Mouse (Mus musculus) testis, adult 2 months (tissue): Measurements from ENCODE around the gene Lmntd1. TPM values are rescaled to one million over a fixed set of nuclear protein-coding genes. Genes with fewer than 3 reads are reported as not detected.

Source experiments
- H3K27ac ChIP-seq: fragments of 200-500 bp; 2 replicates; pipeline ENCODE4 v1.5.1; 2012; ENCODE audit warnings: low read depth, low read length; ENCODE audit not compliant: control insufficient read depth, insufficient read depth
- H3K27me3 ChIP-seq: fragments of 200-500 bp; 2 replicates; pipeline ENCODE4 v1.6.1; 2012; ENCODE audit warnings: mild to moderate bottlenecking, low read length, moderate library complexity; ENCODE audit not compliant: control insufficient read depth, insufficient read depth
- H3K36me3 ChIP-seq: fragments of 200-500 bp; 2 replicates; pipeline ENCODE4 v1.6.1; 2012; ENCODE audit warnings: mild to moderate bottlenecking, low read length; ENCODE audit not compliant: control insufficient read depth, insufficient read depth
- H3K4me1 ChIP-seq: fragments of 200-500 bp; 2 replicates; pipeline ENCODE4 v1.6.1; 2012; ENCODE audit warnings: low read length; ENCODE audit not compliant: control insufficient read depth, insufficient read depth
- H3K4me3 ChIP-seq: fragments of 200-500 bp; 2 replicates; pipeline ENCODE4 v1.5.1; 2012; ENCODE audit warnings: low read depth, mild to moderate bottlenecking, low read length, moderate library complexity, mixed read lengths; ENCODE audit not compliant: control insufficient read depth
- CTCF ChIP-seq: fragments of 200-500 bp; IDR thresholded peaks from 2 replicates; pipeline ENCODE4 v1.5.1; 2012; ENCODE audit warnings: low read depth, mild to moderate bottlenecking, inconsistent platforms, low read length, moderate library complexity; ENCODE audit not compliant: control insufficient read depth, insufficient read depth, insufficient replicate concordance
- POLR2A ChIP-seq: fragments of 200-500 bp; IDR thresholded peaks from 2 replicates; pipeline ENCODE4 v1.6.1; 2012; ENCODE audit warnings: low read depth, mild to moderate bottlenecking, inconsistent platforms, low read length, moderate library complexity; ENCODE audit not compliant: control insufficient read depth
- polyA plus RNA-seq: library from polyadenylated mRNA; depleted of rRNA; stranded (reverse); fragments of >200 nt; gene quantifications from 2 replicates; pipeline ENCODE4 v1.2.3, GENCODE M21; 2012

The Lmntd1 gene
- polyA plus RNA-seq, 1 experiment, result 37.9 TPM

DNA sequence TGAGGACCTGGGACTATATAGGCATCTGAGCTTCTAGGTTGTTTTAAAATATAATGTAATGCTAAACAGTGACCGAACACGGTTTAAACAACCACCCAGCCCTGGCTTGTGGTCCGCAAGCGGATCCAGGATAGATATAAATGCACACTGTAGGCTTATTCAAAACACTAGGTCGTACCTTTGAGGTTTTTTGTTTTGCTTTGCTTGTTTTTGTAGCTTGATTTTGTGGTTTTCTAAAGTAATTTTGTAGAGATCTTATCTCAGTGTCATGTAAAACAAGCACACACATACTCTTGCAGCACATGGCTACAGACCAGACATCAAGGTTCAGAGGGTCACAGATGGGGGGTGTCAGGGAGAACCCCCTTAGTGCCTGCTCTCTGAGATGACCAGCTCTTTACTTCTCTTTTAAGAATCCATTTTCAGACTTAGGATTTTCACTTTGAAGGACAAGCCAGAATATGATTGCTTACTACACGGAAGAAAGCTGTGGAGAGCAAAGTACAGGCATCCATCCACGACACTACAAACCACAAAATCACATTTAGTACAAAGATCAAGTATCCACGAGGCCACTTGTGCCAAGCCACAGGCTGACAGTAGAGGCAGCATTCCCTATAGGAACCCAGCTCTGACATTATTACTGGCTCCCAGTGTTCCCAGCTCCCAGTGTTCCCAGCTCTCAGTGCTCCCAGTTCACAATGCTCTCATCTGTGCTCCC lies 196.2 kb downstream of the Lmntd1 start:
- no peaks in the 10 kb centered on the region for H3K27me3 ChIP-seq
- TF ChIP-seq CTCF (no peak), POLR2A (no peak)
- no peak overlapping the region for H3K4me3 ChIP-seq
- no peaks in the 10 kb centered on the region for H3K4me1 ChIP-seq
- H3K27ac ChIP-seq, result no peak overlapping the region
- H3K36me3 ChIP-seq, result no peaks in the 10 kb centered on the region

DNA sequence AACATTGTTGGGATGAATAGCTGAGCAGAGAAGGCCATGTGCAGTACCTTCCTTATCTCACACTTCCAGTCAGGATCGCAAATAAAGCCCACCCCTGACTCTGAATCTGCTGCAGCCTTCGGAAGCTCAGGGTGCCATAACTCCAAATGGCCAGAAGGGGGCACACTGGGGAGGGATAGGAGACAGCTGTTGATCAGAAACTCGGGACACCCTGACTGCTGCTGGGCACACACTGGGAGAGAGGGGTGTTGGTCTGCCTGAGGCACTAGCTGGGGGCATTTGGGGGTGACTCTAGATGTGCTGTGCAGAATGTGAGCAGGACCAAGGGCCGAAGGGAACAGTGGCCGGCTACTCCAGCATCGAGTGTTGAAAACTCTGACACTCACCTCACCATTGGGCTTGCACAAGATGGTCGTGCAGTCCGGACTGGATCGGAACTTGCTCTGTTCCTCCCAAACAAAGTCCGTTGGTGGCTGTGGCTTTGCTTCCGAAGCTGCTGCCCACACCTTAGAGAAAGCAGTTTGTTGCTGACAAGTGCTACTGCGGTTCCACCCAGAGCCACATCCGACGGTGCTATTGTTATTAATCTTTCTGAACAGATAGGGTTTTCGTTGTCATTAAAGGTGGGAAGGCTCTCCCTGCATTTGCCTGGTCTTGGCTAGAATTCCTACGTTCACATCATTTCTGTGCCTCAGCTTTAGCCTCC lies 197.0 kb downstream of the Lmntd1 start:
- no peak overlapping the region for H3K4me3 ChIP-seq
- no peak overlapping the region for H3K27ac ChIP-seq

DNA sequence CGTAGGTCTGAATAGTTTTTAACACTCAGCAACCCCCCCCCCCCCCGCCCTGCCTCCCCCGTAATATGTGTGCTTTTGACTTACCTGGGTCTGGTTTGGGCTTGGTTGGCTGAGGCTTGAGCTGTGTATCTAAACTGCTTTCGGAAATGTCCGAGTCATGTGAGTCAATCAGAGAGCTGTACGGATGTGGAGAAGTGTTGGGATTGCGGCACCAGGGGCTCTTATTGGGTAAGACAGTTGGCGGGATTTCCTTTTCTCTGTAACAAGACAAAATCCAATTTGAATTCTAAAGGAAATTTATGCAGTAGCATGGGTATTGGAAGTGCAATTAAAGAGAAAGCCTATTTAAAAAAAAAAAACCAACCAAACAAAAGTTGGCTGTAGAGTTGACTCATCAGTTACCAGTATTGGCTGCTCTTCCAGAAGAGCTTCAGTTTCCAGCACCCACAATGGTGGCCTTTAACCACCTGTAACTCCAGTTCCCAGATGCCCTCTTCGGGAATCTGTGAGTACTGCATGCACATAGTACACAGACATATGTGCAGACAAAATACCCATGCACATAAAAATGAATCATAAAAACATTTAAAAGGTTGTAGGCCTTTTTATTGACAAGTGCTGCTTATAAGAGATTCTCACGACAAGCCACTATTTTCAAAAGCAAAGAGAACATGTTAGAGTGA lies 209.6 kb downstream of the Lmntd1 start:
- Histone ChIP-seq H3K27ac (no peak overlapping the region), H3K27me3 (no peaks in the 10 kb centered on the region), H3K4me1 (no peaks in the 10 kb centered on the region), H3K36me3 (no peaks in the 10 kb centered on the region), H3K4me3 (no peak overlapping the region)
- no peak for TF ChIP-seq POLR2A
- no peak for TF ChIP-seq CTCF

More for the DNA sequence above, 197.0 kb downstream of the Lmntd1 start:
- H3K27me3 ChIP-seq, result no peaks in the 10 kb centered on the region
- H3K36me3 ChIP-seq, result no peaks in the 10 kb centered on the region
- no peaks in the 10 kb centered on the region for H3K4me1 ChIP-seq
- TF ChIP-seq POLR2A (no peak), CTCF (peak; percentile 83)

DNA sequence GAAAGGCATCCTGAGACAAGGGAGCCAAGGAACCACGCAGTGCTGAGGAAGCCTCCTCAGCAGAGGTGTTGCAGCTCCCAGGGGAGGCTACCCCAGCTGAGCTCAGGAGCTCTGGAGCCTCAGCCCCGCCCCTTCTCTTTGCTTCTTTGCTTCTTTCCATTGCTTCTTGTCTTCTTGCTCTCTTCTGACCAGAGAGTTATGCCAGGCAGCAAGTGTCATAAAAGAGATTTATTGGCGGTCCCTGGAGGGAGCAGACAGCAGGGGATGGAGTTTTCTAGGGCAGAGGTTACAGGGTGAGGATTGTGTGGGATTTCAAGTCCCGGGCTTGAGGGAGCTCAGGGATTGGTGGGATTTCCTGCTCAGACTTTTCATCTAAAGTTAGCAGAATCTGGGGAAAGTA lies 213.0 kb downstream of the Lmntd1 start:
- no peaks in the 10 kb centered on the region for H3K27me3 ChIP-seq
- no peak overlapping the region; the same call in 1 of the 2 replicates for H3K27ac ChIP-seq
- peaks cover 2% of the 10 kb centered on the region; the same call in 1 of the 2 replicates for H3K4me1 ChIP-seq
- H3K36me3 ChIP-seq, result no peaks in the 10 kb centered on the region
- TF ChIP-seq CTCF (no peak), POLR2A (no peak)
- H3K4me3 ChIP-seq, result 0 out of 2 replicates have a peak overlapping the region, but pooled peaks have one; percentile 4

DNA sequence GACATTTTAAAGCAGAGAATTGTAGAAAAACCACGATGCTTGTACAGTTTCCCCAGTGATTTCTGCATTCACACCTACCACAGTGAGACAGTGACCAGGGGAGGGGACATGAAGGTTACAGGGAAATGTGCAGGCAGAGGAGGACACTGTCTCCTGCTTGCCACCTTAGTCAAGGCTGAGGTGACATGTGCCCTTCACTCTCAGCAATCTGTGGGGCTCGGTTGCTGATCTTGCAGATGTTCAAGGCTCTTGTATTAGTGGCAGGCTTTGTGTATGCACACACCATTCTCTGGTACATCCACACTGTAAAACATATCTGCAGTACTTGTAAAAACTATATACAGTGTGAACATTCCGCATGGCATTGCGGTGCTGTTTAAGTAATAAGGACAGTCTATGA lies 216.2 kb downstream of the Lmntd1 start:
- Histone ChIP-seq H3K27me3 (no peaks in the 10 kb centered on the region), H3K4me3 (no peak overlapping the region)

DNA sequence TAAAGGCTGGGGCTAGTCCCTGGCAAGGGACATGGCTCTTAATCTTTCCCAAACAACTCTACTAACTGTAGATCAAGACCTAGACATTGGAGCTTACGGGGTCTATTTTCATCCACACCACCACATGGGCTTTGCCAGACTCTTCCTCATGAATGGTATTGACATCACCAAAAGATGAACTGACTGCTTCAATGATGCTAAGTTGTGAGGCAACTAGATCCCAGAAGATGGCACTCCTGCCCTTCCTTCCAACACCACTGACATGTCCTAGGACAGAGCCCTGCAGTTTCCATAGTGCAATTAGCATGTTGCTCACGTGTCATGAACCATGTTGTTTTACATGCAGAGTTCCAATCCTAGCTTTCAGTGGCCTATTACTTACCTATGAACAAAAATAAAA lies 217.6 kb downstream of the Lmntd1 start:
- Histone ChIP-seq H3K4me1 (peaks cover 2% of the 10 kb centered on the region; the same call in 1 of the 2 replicates), H3K27ac (no peak overlapping the region), H3K36me3 (no peaks in the 10 kb centered on the region), H3K27me3 (no peaks in the 10 kb centered on the region), H3K4me3 (no peak overlapping the region)
- TF ChIP-seq CTCF (no peak), POLR2A (no peak)

More for the DNA sequence above, 216.2 kb downstream of the Lmntd1 start:
- no peak for TF ChIP-seq CTCF
- H3K4me1 ChIP-seq, result peaks cover 2% of the 10 kb centered on the region; the same call in 1 of the 2 replicates
- H3K27ac ChIP-seq, result no peak overlapping the region
- H3K36me3 ChIP-seq, result no peaks in the 10 kb centered on the region

DNA sequence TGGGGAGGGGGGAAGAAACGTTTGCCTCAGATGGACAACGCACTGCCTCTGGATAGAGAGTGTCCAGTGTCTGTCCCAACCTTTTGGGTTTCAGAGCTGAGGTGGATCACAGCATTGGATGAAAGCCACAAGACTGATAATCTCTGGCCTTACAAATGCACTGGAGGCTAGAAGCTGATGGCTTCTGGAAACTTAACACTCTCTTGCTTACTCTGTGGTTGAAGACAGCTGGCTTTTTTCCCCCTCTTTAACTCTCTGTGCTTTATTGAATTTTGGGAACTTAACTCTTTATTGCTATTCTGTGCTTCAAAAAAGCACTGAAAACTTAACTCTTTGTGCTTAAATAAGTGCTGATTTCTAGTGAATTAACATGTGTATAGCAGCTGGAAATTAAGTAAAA lies 223.7 kb downstream of the Lmntd1 start:
- Histone ChIP-seq H3K27ac (no peak overlapping the region), H3K4me3 (no peak overlapping the region), H3K27me3 (no peaks in the 10 kb centered on the region), H3K4me1 (no peaks in the 10 kb centered on the region; the same call in none of the 2 replicates), H3K36me3 (no peaks in the 10 kb centered on the region)
- TF ChIP-seq POLR2A, result no peak
- no peak for TF ChIP-seq CTCF

DNA sequence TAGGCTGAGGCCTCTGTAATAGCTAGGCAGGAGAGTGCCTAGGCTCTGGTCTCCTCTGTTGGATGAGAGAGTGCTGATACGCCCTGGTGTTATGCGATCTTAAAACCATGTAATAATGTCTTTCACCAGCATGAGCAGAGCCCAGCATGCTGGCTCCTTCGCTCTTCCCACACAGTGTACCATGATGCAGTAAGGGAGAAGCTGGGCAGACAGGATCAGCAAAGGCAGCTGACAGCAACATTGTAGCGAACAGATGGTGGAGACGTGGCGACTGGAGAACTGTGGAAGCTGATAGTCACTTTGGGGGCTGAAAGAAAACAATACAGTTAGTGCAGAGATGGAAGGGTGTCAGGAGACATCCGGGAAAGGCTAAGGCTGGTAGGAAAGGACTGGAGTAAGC lies 224.2 kb downstream of the Lmntd1 start:
- Histone ChIP-seq H3K4me1 (no peaks in the 10 kb centered on the region; the same call in none of the 2 replicates), H3K27me3 (no peaks in the 10 kb centered on the region), H3K4me3 (peak overlapping the region; percentile 38), H3K36me3 (no peaks in the 10 kb centered on the region), H3K27ac (no peak overlapping the region)
- peak; percentile 30; the same call in 1 of the 2 replicates for TF ChIP-seq POLR2A
- TF ChIP-seq CTCF, result no peak
